Mouse (Mus musculus) embryonic facial prominence, embryonic 13.5 days (tissue): ENCODE measurements around the gene Nlgn2. TPM values are rescaled to one million over a fixed set of nuclear protein-coding genes. Genes with fewer than 3 reads are reported as not detected.

Experiments used
- ATAC-seq: fragments of 200-750 bp; cut with Nextera tagmentation; 2 replicates; pipeline ENCODE4 v1.8.0; 2017; ENCODE audit warnings: low read depth; ENCODE audit not compliant: insufficient number of reproducible peaks, insufficient read depth, low FRiP score, low TSS enrichment
- H3K27ac ChIP-seq: fragments of 300-500 bp; sonication (generic); 2 replicates; pipeline ENCODE4 v1.5.1; 2015; ENCODE audit warnings: moderate library complexity, mild to moderate bottlenecking, inconsistent platforms
- H3K27me3 ChIP-seq: fragments of 300-500 bp; sonication (generic); 2 replicates; pipeline ENCODE4 v1.6.1; 2015; ENCODE audit warnings: mild to moderate bottlenecking, inconsistent platforms
- H3K36me3 ChIP-seq: fragments of 300-500 bp; sonication (generic); 2 replicates; pipeline ENCODE4 v1.6.1; 2015; ENCODE audit warnings: mild to moderate bottlenecking, inconsistent platforms
- H3K4me1 ChIP-seq: fragments of 300-500 bp; sonication (generic); 2 replicates; pipeline ENCODE4 v1.6.1; 2015; ENCODE audit warnings: inconsistent platforms
- H3K4me2 ChIP-seq: fragments of 300-500 bp; sonication (generic); 2 replicates; pipeline ENCODE4 v1.6.1; 2015; ENCODE audit warnings: moderate library complexity, mild to moderate bottlenecking, inconsistent platforms
- H3K4me3 ChIP-seq: fragments of 300-500 bp; sonication (generic); 2 replicates; pipeline ENCODE4 v1.5.1; 2015; ENCODE audit warnings: mild to moderate bottlenecking, inconsistent platforms
- H3K9ac ChIP-seq: fragments of 300-500 bp; sonication (generic); 2 replicates; pipeline ENCODE4 v1.6.1; 2015; ENCODE audit warnings: mild to moderate bottlenecking, inconsistent platforms
- H3K9me3 ChIP-seq: fragments of 300-500 bp; sonication (generic); 2 replicates; pipeline ENCODE4 v1.6.1; 2016; ENCODE audit warnings: inconsistent platforms
- WGBS: fragments of 180-500 bp; shearing (Covaris S2); methylation state at CpG from one replicate; pipeline ENCODE4 v1.1.7; 2015; ENCODE audit warnings: mixed read lengths; 5-methylcytosine and 5-hydroxymethylcytosine counted together
- polyA plus RNA-seq: library from polyadenylated mRNA; unstranded; fragments of >200 nt; fragmentation: Nextera tagmentation; extraction: Ambion mirVana; gene quantifications from 2 replicates; pipeline ENCODE4 v1.2.1, GENCODE M21; 2015

The Nlgn2 gene
- polyA plus RNA-seq, 1 experiment from 2014 or later, result 15.2 TPM

DNA sequence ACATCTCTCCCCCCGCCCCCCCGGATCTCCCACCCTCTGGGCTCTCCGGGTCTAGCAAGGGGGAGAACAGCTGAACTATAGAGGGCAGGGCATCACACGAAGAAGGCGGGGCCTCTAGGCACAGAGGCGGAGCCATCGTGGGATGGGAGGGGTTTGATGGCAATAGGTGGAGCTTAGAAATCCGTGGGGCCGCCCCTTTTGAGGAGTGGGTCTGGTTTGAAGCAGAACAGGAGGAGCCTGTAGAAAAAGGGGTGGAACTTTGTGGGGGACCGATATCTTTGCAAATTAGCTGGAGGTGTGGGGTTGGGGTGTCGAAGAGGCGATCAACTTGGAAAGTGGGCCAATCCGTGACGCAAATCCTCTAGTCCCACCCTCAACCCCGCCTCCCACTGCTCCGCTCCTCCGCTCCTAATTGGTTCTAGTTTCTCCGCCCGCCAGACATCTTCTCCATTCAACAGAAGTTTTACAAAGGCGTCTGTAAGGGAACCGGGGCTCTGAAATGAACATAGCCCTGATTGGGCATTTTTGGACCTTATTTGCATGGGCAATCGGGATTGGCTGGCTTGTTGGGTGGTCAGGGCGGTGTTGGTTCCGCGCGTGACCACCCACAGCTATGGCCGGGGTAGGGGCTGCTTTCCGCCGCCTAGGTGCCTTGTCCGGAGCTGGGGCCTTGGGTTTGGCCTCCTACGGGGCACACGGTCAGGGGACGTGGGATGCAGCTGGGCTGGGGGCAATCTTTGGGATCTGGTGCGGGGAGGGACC is 549 bp upstream of the Nlgn2 start, which contains the start of gene Tmem256:
TSS of gene Tmem256 (plus strand) at position 563 of the 762 bp plus-strand sequence.
- Histone ChIP-seq H3K4me1 (peaks cover 45% of the 10 kb centered on the region), H3K27me3 (no peaks in the 10 kb centered on the region)
- WGBS, result under 1% methylated on average over 34 of the region's 34 CpGs

DNA sequence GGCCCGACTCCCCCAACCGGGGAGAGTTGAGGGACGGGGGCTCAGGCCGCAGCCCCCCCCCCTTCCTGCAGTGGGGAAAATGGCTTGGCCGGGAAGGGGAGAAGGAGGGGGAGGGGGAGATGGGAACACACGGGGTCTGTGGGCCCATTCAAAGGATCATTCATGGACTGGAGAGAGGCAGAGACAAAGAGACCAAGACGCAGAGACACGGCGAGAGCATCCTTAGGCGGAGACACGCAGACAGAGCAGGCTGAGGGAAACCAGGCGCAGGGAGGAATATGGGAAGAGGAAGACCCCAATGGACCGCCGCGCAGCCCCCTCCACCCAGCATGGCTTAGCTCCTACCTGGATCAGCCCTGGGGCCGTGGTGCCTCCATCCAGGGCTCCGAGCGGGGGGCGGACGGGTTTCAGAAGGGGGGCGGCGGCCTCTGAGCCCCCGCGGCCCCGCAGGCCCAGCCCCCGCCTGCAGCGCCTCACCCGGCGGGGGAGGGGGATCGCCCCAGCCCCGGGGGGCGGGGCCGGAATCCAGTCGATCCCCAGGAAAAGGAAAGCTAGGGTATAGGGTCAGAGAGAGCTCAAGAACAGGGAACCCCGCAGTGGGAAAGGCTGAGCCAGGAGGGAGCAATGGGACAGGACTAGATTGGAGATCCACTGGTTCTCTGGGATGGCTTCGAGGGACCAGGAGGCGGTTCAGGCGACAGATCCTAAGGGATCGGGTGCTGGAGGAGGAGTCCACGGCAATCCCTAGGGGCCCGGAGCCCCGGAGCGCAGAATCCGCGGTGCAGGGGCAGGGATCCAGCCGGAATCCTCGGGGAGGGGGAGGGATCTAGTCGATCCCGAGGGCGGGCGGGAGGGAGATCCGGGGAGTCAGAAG is 644 bp downstream of the Nlgn2 start:
- Histone ChIP-seq H3K4me1 (peaks cover 45% of the 10 kb centered on the region), H3K9me3 (no peaks in the 10 kb centered on the region), H3K27me3 (no peaks in the 10 kb centered on the region), H3K4me2 (peak overlapping the region; percentile 92), H3K36me3 (peaks cover 20% of the 10 kb centered on the region), H3K4me3 (peak overlapping the region; percentile 80), H3K27ac (peak overlapping the region; percentile 95), H3K9ac (peak overlapping the region; percentile 84)
- ATAC-seq, result no peak
- WGBS, result under 1% methylated on average over 46 of the region's 52 CpGs

More for the DNA sequence above, 549 bp upstream of the Nlgn2 start, which contains the start of gene Tmem256:
- Histone ChIP-seq H3K4me2 (peak within 1 kb of the TSS; percentile 92), H3K36me3 (peaks cover 8% of the 10 kb centered on the region), H3K4me3 (peak within 1 kb of the TSS; percentile 80), H3K9me3 (no peaks in the 10 kb centered on the region), H3K9ac (peak within 1 kb of the TSS; percentile 84), H3K27ac (peak within 1 kb of the TSS; percentile 95)
- ATAC-seq, result peak; percentile 89

DNA sequence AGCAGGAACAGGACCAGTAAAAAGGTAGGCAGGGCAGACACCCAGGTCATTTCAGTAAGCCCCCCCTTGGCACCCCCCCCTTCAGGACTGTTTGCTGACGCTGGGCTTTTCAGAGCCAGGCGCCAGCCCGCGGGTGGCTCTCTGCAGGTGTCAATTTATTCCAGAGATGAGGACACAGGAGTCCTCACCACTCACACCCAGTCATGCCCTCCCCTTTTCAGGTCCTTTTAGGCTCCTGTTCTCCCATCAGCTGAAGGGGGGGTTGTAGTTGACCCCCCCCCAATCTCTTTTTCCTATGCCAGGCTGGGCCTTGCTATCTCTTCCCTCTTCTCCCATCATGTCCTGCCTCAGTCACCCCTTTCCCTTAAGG is 1.6 kb downstream of the Nlgn2 start:
- H3K4me2 ChIP-seq, result peak overlapping the region; percentile 92
- no peak for ATAC-seq
- peaks cover 50% of the 10 kb centered on the region for H3K4me1 ChIP-seq
- H3K27ac ChIP-seq, result no peak overlapping the region
- H3K27me3 ChIP-seq, result no peaks in the 10 kb centered on the region
- WGBS, result 0% methylated on average over 4 of the region's 4 CpGs
- H3K9ac ChIP-seq, result peak overlapping the region; percentile 84
- H3K9me3 ChIP-seq, result no peaks in the 10 kb centered on the region
- peak overlapping the region; percentile 80 for H3K4me3 ChIP-seq
- peaks cover 29% of the 10 kb centered on the region for H3K36me3 ChIP-seq

DNA sequence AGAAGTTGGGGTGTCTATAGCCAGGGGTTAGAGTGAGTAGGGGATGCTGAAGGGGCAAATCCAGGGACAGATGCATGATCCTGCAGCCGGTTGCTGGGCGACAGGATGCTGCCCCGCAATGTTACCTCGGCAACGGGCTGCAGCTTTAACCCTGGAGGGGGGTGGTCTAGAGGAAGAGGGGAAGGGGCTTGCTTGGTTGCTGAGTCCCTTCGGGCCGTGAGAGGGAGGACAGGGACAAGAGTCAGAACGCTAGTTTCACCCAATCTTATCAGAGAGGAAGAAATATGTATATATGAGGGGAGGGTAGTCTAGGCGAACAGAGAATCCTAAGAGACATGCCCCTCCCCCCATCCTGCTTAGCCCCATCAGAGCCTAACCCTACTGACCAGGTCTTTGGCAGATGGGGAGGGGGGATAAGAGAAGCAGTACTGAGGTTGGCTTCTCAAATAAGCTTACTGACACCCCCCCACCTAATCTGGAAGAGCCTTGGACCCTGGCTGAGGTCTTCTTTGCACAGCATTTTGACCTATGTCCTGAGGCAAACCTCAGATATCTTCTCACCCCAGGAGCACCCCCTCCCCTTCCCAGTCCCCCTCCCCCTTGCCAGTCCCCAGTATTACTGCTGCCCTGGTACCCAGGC is 2.1 kb downstream of the Nlgn2 start:
- Histone ChIP-seq H3K9ac (peak overlapping the region; percentile 84), H3K27me3 (no peaks in the 10 kb centered on the region), H3K4me2 (peak overlapping the region; percentile 92), H3K36me3 (peaks cover 31% of the 10 kb centered on the region), H3K4me3 (peak overlapping the region; percentile 80), H3K27ac (peak overlapping the region; percentile 51; the same call in 1 of the 2 replicates), H3K4me1 (peaks cover 50% of the 10 kb centered on the region), H3K9me3 (no peaks in the 10 kb centered on the region)
- no peak for ATAC-seq
- WGBS, result 10% methylated on average over 9 of the region's 9 CpGs

DNA sequence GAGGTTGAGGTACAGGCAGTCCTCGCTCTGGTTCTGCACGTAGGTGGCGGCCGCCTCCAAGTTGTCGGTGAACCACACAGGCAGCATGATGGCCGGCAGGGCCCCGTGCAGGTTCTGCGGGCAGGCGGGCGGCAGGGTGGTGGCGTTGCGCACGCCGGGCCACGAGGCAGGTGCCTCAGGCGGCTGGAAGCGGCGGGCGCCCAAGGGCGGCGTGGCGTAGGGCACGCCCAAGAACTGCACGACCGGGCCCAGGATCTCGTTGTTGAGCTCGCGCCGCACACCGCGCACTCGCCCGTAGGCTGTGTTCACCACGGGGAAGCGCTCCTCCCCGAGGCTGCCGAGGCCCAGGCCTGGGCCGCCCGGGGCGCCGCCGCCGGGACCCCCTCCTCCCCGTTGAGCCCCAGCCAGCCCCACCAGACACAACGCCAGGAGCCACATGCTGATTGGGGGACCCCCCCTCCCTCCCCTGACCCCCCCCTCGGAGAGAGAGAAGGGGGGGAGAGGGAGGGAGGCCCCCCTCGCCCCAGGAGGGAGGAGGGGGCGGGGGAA is 3.5 kb downstream of the Nlgn2 start:
- peak overlapping the region; percentile 51 for H3K27ac ChIP-seq

DNA sequence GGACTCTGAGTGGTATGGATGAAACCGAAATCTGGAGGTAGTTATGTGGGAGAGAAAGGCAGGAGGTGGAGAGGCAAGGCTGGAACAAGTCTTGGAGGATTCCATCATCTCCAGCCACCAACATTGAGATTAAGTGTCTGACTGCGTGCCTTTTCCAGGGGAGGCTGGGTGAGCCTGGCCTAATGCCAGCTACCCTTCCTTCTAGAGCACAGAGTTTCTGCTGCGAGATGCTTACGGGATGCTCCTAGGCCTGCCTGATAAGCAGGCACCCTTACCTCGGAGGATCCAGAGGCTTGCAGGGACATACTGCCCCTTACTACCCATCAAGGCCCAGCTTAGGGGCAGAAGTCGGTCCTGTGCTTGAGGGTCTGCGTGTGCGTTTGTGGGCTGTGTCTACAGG is 4.0 kb downstream of the Nlgn2 start:
- 60% methylated on average over 8 of the region's 8 CpGs for WGBS
- Histone ChIP-seq H3K27ac (peak overlapping the region; percentile 51; the same call in 1 of the 2 replicates), H3K4me2 (peak overlapping the region; percentile 92), H3K4me1 (peaks cover 46% of the 10 kb centered on the region), H3K9ac (peak overlapping the region; percentile 84), H3K4me3 (peak overlapping the region; percentile 80), H3K36me3 (peaks cover 41% of the 10 kb centered on the region), H3K27me3 (no peaks in the 10 kb centered on the region), H3K9me3 (no peaks in the 10 kb centered on the region)
- no peak for ATAC-seq

More for the DNA sequence above, 3.5 kb downstream of the Nlgn2 start:
- Histone ChIP-seq H3K9me3 (no peaks in the 10 kb centered on the region), H3K9ac (peak overlapping the region; percentile 84), H3K4me2 (peak overlapping the region; percentile 92), H3K4me3 (peak overlapping the region; percentile 80), H3K27me3 (no peaks in the 10 kb centered on the region), H3K4me1 (peaks cover 49% of the 10 kb centered on the region), H3K36me3 (peaks cover 36% of the 10 kb centered on the region)
- no peak for ATAC-seq
- 8% methylated on average over 35 of the region's 48 CpGs for WGBS

DNA sequence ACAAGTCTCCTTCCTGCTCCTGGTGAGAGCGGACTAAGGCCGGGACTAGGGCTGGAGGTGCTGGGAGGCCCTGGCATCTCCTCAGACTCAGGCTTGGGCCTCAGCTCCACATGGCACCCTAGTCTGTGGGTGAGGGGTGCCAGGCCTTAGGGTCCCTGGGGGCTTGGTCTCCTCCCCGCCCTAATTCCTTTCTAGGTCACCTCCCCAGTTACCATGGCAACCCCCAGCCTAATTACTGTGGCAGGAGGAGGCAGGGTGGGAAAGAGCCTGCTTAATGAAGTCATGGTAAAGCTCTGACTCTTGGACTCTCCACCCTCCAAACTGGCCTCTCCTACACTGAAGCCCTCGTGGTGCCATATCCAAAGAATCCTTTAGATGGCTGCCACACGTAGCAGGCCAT is 8.8 kb downstream of the Nlgn2 start:
- Histone ChIP-seq H3K4me2 (no peak overlapping the region), H3K36me3 (peaks cover 86% of the 10 kb centered on the region), H3K27ac (no peak overlapping the region), H3K27me3 (no peaks in the 10 kb centered on the region), H3K9me3 (no peaks in the 10 kb centered on the region), H3K9ac (no peak overlapping the region), H3K4me3 (no peak overlapping the region), H3K4me1 (peaks cover 17% of the 10 kb centered on the region)
- ATAC-seq, result no peak
- 72% methylated on average over 5 of the region's 5 CpGs for WGBS

DNA sequence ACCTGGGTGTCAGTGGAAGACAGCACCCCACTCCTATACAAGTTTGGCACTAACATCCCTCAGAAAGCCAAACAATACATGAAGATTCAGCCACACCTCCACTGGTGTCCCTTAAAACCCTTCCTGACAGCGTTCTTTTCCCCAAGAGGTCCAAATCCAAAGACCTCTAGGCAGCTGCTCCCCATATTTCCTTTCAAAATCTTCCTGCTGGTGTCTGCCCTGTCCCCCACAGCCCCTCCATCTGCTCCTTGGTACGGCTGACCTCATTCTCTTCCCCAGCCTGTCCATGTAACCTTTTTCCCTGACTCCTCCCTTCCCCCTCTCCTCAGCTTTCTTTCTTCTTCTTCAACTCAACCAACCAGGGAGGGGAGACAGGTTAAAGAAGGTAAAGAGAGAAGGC is 14.1 kb downstream of the Nlgn2 start:
- no peak overlapping the region for H3K4me3 ChIP-seq
- no peaks in the 10 kb centered on the region for H3K9me3 ChIP-seq
- no peak overlapping the region for H3K4me2 ChIP-seq
- no peaks in the 10 kb centered on the region for H3K27me3 ChIP-seq
- H3K4me1 ChIP-seq, result no peaks in the 10 kb centered on the region
- H3K9ac ChIP-seq, result no peak overlapping the region
- H3K36me3 ChIP-seq, result peaks cover 48% of the 10 kb centered on the region
- 68% methylated on average over 2 of the region's 2 CpGs for WGBS
- no peak overlapping the region for H3K27ac ChIP-seq
- ATAC-seq, result no peak

DNA sequence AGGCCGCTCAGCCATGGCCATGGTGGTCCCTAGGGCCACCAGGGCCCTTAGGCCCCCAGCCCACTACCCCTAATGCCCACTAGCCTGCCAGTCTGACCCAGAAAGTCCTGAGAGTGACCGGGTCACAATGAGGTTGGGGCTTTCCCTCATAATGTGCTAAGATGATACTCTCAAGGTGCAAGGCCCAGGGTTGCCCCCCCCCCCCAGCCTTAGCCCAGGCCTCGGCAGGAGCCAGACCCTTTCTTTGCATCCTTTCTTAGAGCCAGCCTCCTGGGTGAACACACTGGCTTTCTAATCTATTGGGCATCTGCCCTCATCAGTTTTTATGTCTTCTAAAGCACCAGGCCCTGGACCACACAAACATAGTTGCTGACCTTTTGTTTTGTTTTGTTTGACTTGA is 15.5 kb downstream of the Nlgn2 start, which contains the start of gene Spem1:
TSS of gene Spem1 (minus strand) at position 101 of the 400 bp plus-strand sequence.
- Histone ChIP-seq H3K4me1 (no peaks in the 10 kb centered on the region), H3K4me2 (no peak within 1 kb of the TSS), H3K27ac (no peak within 1 kb of the TSS), H3K4me3 (no peak within 1 kb of the TSS), H3K9me3 (peaks cover 7% of the 10 kb centered on the region; the same call in 1 of the 2 replicates), H3K9ac (no peak within 1 kb of the TSS), H3K36me3 (peaks cover 35% of the 10 kb centered on the region), H3K27me3 (no peaks in the 10 kb centered on the region)
- no peak for ATAC-seq
- WGBS, result 83% methylated on average over 3 of the region's 3 CpGs

DNA sequence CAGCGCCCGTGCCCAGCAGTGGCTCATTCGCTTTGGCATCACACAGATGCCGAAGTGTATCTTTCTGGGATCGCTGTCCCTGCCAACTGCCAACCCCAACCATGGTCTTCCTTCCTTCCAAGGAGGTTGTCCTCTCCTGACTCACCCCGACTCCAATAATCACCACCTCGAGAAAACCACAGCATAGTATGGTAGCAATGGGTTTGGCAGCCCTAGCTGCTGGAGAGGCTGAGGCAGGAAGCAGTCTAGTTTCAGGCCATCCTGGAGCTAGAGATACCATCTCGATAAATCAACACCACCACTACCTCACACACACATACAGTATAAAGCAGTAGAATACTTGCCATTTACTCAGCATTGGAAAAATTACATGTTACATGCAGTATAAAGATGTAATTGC is 18.7 kb downstream of the Nlgn2 start:
- no peaks in the 10 kb centered on the region for H3K4me1 ChIP-seq
- 90% methylated on average over 8 of the region's 8 CpGs for WGBS
- H3K9me3 ChIP-seq, result peaks cover 14% of the 10 kb centered on the region; the same call in 1 of the 2 replicates
- H3K27ac ChIP-seq, result no peak overlapping the region
- H3K27me3 ChIP-seq, result no peaks in the 10 kb centered on the region
- H3K4me2 ChIP-seq, result no peak overlapping the region
- H3K9ac ChIP-seq, result no peak overlapping the region
- no peak overlapping the region for H3K4me3 ChIP-seq
- peaks cover 4% of the 10 kb centered on the region; the same call in 1 of the 2 replicates for H3K36me3 ChIP-seq
- no peak for ATAC-seq

DNA sequence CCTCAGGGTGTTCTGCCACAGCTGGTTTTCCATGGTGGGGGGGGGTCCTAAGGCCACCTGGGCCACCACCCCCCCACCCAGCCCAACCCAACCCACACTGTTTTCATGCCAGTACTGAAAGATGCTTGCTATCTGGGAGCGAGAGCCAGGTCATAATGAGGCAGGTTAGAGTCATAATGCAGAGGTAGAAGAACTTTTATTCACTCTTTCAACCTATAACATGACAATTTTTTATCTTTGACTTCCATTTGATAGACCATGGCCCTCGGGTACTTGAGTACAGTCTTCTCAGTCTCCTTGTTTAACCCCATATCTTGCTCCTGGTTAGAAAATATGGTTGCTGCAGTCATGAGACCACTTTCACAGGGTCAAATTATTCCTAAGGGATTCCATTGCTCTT is 19.2 kb downstream of the Nlgn2 start, which contains the start of gene Spem2:
TSS of gene Spem2 (minus strand) at position 101 of the 400 bp plus-strand sequence.
- no peak within 1 kb of the TSS for H3K4me2 ChIP-seq
- H3K9me3 ChIP-seq, result peaks cover 14% of the 10 kb centered on the region; the same call in 1 of the 2 replicates
- H3K4me3 ChIP-seq, result no peak within 1 kb of the TSS
- no peaks in the 10 kb centered on the region for H3K4me1 ChIP-seq
- no peak for ATAC-seq
- H3K27ac ChIP-seq, result no peak within 1 kb of the TSS
- H3K9ac ChIP-seq, result no peak within 1 kb of the TSS
- no peaks in the 10 kb centered on the region for H3K36me3 ChIP-seq
- WGBS, result 77% methylated on average over 2 of the region's 2 CpGs
- H3K27me3 ChIP-seq, result no peaks in the 10 kb centered on the region
